Mouse (Mus musculus) stomach, postnatal 0 days (tissue): ENCODE measurements around the gene Tfeb.

ENCODE experiments used
- CTCF ChIP-seq: IDR thresholded peaks from 2 replicates; pipeline ENCODE4 v1.5.1; 2016; ENCODE audit warnings: antibody characterized with exemption, low read depth, mild to moderate bottlenecking, moderate library complexity
- EP300 ChIP-seq: optimal IDR thresholded peaks from 2 replicates; pipeline ENCODE3; 2016; ENCODE audit warnings: antibody characterized with exemption

DNA sequence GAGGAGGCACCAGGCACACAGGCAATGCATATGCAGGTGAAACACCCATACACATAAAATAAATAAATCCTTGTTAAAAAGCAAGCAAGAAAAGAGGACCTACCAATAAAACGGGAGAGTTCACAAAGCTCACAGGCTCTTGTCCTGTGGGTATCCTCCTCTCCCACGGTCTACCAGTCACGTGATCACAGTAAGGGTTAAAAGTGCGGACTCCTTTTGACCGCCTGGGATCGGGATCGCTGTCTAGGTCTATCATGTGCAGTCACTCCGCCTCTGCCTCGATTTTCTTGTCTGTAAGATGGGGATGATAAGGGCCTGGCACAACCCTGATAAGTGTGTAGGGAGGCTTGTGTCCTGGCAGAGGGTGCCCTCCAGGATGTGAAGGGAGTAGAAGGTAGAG, 60.6 kb downstream of the Tfeb start:
- TF ChIP-seq CTCF (no peak), EP300 (no peak)
